1 mouse cellular context compared by ENCODE assay signal in the genomic region with DNA sequence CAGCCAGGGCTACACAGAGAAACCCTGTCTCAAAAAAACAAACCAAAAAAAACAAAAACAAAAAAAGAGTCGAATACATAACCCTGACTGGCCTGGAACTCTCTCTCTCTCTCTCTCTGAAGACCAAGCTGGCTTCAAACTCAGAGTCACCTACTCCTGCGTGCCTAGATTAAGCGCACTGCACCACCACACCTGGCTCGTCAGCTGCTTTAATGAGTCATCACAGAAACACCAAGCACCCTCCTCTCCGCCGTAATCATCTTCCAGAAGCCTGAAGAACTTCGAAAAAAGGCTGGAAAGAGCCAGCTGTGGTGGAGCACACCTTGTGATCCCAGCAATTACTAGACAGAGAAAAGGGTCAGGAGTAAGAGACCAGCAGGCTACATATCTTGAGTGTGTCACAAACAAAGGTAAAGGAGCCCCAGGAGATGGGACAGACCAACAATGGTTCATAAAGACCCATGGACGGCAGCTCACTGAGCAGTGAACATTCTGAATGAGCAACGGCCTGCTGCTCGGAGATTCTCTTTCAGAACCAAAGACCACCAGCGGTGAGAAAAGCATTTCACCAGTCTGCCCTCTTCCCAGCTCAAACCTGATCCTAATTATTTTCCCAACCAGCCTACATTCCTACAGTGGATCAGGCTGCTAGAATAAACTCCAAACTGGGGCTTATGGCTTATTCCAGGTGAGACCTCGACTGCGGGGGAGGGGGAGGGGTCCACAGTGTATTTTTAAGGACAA.
A peak's percentile ranks its signal among the peaks of the same experiment; 100 is the strongest.
TF ChIP-seq lines count a peak whose summit lies in the region.

No protein-coding gene starts in this region.

TF ChIP-seq in CH12.LX, 34 proteins besides CTCF, POLR2A, EP300 and RAD21:
- no peak for TF ChIP-seq ZC3H11A (IDR thresholded peaks at IDR 0.05; ENCODE audit: low read depth, low read length)
- 0 out of 2 replicates have a peak, but pooled peaks have one; percentile 24 for TF ChIP-seq TCF12 (IDR thresholded peaks at IDR 0.05; ENCODE audit: low read depth, low read length)
